Mouse (Mus musculus): ENCODE results near the gene Eya4.

DNA sequence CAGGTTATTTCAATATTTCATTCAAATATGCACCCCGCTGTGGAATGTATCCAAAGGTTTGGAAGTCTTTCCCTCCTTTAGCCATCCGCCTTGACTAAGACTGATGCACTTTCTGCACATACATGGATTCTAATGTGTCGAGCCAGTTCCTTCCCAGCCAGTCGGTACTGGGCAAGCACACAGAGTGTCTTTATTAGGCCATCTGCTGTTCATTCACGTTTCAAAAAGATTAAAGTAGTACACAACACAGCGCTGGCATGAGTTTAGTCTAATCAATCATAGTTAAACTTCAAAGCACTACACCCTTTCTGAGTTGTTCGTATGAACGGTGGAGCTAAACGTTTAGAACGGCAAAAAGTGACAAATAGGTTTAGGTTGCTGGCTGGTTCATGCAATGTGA is 190.7 kb downstream of the Eya4 start:
- TF ChIP-seq POLR2A (IDR thresholded peaks at IDR 0.05; ENCODE audit: control insufficient read depth in 1 of 2, insufficient read depth in 1 of 2, low read depth in 1 of 2, low read length in 2 of 2, poor library complexity in 1 of 2) (no peak), MEF2A (IDR thresholded peaks at IDR 0.05; ENCODE audit: extremely low read depth, insufficient replicate concordance, low read depth, low read length, poor library complexity, severe bottlenecking) (no peak), CTCF (IDR thresholded peaks at IDR 0.05 in 2 of 3, conservative IDR thresholded peaks at IDR 0.05 in 1 of 3; ENCODE audit: control insufficient read depth in 1 of 3, insufficient read depth in 1 of 3, low read depth in 2 of 3, low read length in 3 of 3, poor library complexity in 1 of 3, severe bottlenecking in 1 of 3) (no peak), TCF12 (IDR thresholded peaks at IDR 0.05; ENCODE audit: low read depth, low read length) (no peak), TAL1 (IDR thresholded peaks at IDR 0.05; ENCODE audit: low read length) (no peak), RCOR1 (IDR thresholded peaks at IDR 0.05; ENCODE audit: low read depth, low read length) (no peak), NRF1 (IDR thresholded peaks at IDR 0.05; ENCODE audit: insufficient read depth, low read depth, low read length, poor library complexity, severe bottlenecking) (no peak), ELF1 (IDR thresholded peaks at IDR 0.05; ENCODE audit: low read depth, low read length) (no peak), SIN3A (IDR thresholded peaks at IDR 0.05; ENCODE audit: low read length) (no peak), POLR2AphosphoS5 (IDR thresholded peaks at IDR 0.05; ENCODE audit: borderline replicate concordance, low read depth, low read length) (no peak), GABPA (IDR thresholded peaks at IDR 0.05; ENCODE audit: low read depth, low read length) (no peak)
